Mouse (Mus musculus) gastrocnemius, adult 2 months (tissue): ENCODE data around the gene Glp2r. TPM values are rescaled to one million over a fixed set of nuclear protein-coding genes. Genes with fewer than 3 reads are reported as not detected.

ENCODE experiments used
- DNase-seq: peaks from one replicate; pipeline ENCODE4 v3.0.0; 2022
- H3K27ac ChIP-seq: fragments of 200-600 bp; 2 replicates; pipeline ENCODE4 v1.8.1; 2022; ENCODE audit warnings: mild to moderate bottlenecking
- H3K4me3 ChIP-seq: fragments of 200-600 bp; 2 replicates; pipeline ENCODE4 v1.8.1; 2022; ENCODE audit warnings: mild to moderate bottlenecking, moderate library complexity
- CTCF ChIP-seq: fragments of 200-600 bp; IDR thresholded peaks from 2 replicates; pipeline ENCODE4 v1.8.1; 2022; ENCODE audit warnings: antibody characterized with exemption, mild to moderate bottlenecking, moderate library complexity
- intact Hi-C: fragments of 180-260 bp; cut with DNase I; formaldehyde crosslinking; loops from one replicate; pipeline ENCODE4 v1.15.1; 2025
- total RNA-seq, 2 experiments: library from RNA; stranded (reverse); gene quantifications; 2 replicates each; pipeline ENCODE4 v1.2.3; 2021

Glp2r gene
- total RNA-seq, 2 experiments from 2014 or later, result 0.20 to 0.77 TPM

DNA sequence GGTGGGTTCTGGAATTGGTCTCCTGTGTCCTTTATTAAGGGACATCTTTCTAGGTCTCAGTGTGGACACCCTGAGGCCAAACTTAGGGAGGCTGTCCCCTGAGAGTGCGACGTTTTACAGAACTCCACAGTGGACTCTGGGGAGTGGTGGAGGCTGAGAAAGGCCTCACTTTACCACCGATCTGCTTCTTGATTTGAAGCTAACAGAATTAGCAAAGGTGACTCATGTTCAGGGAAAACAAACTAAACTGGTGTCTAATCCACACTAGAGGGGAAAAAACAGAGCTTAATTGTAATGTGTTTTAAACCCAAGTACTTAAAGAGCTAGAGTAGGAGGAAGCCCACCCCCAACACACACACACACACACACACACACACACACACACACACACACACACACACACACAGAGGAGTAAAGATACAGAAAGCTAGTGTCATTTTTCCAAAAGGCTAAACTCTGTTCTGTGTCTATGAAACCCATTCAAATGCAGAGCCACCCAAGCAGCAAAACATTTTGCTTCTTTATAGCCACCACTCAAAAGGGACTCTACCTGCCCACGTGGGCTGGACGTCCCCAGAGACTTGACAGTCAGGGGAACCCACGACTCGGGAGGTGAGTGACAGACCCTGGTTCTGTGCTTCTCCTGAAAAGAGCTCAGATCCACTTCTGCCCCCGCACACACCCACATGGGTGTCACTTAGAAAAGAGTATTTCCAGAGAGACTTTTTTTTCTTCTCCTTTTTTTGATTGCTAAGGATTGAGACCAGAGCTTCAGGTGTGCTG, 47.5 kb downstream of the Glp2r start:
- intact Hi-C loops, result no loop called here
- Histone ChIP-seq H3K27ac (no peak overlapping the region), H3K4me3 (no peak overlapping the region)
- TF ChIP-seq CTCF, result no peak
- no peak for DNase-seq

DNA sequence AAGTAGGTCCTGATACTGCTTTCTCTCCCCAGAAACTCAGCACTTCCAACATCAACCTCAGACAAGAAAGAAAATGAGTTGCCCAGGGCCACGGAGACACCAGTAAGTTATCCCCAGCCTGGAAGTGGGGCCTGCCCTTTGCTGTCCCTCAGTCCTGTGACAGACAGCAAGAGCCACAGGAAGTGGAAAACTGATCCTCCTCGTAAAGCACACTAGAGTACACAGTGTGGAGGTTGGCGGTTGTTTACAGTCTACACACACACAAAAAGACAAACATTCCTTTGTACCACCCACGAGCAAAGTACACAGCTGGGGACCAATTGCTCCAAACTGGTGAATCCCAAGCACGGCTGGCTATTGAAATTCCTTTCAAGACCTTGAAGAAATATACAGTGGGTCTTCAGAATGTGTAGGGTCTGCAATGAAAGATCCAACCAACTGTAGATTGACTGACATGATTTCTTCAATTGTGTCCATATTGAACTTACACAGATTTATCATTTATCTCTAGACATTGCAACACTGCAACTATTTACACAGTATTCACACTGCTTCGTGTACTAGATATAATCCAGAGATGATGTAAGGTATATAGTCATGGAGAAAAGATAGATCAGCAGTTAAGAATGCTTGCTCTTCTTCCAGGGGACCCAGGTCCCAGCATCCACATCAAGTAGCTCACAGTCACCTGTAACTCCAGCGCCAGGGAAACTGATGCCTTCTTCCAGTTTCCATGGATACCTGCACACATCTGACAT, 48.4 kb downstream of the Glp2r start:
- DNase-seq, result no peak
- Histone ChIP-seq H3K4me3 (no peak overlapping the region), H3K27ac (no peak overlapping the region)
- intact Hi-C loops, result no loop called here
- TF ChIP-seq CTCF, result no peak

DNA sequence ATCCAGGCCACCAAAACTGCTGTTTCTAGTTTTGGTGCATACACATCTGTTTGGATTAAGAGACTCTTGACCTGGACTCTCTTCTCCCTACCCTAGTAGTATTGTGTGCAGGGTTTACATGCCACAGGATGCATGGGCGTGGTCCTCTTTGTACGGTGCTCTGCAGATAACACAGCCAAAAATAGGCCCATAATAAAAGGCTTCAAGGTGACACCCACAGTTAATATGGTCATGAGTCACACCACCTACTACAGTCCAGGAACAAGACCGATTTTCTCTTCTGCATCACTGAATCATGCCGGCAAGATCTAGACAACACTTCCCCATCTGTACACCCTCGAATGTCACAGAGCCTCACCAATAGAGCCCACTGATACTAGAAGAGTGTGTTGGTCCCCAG, 49.5 kb downstream of the Glp2r start:
- no peak for DNase-seq
- intact Hi-C loops, result no loop called here
- no peak overlapping the region for H3K4me3 ChIP-seq
- no peak for TF ChIP-seq CTCF
- H3K27ac ChIP-seq, result no peak overlapping the region

DNA sequence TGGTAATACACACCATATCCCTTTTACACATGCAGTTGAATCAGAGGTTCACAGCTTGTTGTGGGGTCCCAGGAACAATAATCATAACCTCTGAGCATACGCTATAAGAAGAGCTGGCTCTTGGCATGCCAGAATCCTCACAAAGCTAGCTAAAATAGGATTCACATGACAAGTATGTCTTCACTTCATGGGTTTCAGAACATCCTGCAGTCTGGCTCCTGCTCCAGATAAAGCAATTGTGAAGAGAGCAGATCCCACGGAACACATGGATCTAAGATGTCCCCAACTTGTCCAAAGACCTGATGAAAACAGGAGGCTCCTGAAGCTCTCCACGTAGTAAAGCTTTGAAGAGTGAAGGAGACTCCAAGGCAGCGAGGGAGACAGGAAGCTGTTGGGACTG, 55.6 kb downstream of the Glp2r start:
- Histone ChIP-seq H3K4me3 (no peak overlapping the region), H3K27ac (no peak overlapping the region)
- no peak for TF ChIP-seq CTCF
- DNase-seq, result no peak
- intact Hi-C loops, result no loop called here

DNA sequence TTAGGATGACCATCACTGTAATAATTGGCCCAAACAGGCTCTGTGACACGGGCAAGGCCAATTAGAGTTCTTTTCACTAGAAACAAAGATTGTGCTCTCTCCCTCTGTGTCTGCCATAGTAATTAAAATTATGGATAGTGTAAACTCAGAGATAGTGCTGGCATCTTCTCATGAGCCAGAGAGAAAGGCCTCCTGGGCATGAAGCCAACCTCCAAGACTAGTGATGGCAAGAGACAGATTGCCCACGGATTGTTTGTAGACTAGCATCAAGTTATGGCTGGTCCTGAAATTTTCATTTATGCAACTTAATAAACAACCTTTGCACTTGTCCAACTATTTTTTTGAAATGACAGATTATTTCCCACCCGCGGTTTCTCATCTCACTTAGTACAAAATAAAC, 58.0 kb downstream of the Glp2r start:
- H3K27ac ChIP-seq, result no peak overlapping the region
- intact Hi-C loops, result no loop called here
- DNase-seq, result no peak
- no peak overlapping the region for H3K4me3 ChIP-seq
- no peak for TF ChIP-seq CTCF

DNA sequence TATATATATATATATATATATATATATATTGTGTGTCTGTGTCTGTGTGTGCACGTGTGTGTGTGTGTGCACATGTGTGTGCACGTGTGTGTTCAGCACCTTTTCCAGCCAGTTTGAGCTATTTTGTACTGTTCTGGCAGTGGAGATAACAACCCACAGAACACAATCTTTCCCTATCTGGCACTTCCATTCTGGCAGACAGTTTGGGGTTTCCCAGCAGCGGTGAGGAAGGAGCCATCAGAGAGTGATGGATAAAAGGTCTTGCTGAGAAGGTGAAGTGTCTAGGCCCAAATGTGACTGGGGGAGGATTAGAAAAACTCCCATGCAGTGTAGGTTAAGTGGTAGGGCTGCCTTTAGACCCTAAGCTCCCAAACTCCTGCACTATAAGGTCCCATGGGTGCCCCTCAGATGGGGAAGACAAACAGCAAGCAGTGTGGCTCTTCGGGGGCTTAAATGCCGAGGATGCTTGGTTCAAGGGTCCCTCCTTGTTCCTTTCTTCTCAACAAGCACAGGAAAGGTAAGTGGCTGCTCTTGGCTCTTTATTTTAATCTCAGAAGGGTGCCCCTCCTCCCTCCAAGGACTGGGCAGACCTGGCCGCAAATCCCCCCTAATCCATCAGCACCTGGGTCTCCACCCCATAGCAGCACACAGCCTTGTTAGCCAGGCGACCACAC, 76.1 kb downstream of the Glp2r start, which contains the start of gene Rcvrn:
Rcvrn (plus strand) TSS at position 624 of the 674 bp plus-strand sequence.
- no peak for DNase-seq
- intact Hi-C loops, result no loop called here

DNA sequence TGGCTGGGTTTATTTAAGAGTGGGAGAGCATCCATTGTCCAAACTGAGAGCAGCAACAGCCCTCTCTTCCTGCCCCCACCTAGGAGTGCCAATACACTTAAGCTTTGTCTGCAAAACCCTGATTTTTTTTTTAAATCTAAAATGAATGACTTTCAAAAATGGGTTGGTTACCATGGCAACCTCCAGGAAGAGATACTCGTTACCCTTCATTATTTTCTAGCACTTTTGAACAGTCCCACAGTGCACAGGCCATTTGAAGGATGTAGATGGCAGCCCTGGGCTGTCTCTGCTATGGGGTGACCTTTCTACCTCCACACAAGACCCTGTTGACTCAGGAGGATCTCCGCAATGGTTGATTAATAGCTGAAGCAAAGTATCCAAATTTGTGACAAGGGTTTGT, 84.8 kb downstream of the Glp2r start:
- intact Hi-C loops, result no loop called here
- no peak for DNase-seq
- H3K27ac ChIP-seq, result no peak overlapping the region
- no peak overlapping the region for H3K4me3 ChIP-seq
- TF ChIP-seq CTCF, result no peak

More for the DNA sequence above, 76.1 kb downstream of the Glp2r start, which contains the start of gene Rcvrn:
- no peak within 1 kb of the TSS for H3K27ac ChIP-seq
- H3K4me3 ChIP-seq, result no peak within 1 kb of the TSS
- no peak for TF ChIP-seq CTCF

DNA sequence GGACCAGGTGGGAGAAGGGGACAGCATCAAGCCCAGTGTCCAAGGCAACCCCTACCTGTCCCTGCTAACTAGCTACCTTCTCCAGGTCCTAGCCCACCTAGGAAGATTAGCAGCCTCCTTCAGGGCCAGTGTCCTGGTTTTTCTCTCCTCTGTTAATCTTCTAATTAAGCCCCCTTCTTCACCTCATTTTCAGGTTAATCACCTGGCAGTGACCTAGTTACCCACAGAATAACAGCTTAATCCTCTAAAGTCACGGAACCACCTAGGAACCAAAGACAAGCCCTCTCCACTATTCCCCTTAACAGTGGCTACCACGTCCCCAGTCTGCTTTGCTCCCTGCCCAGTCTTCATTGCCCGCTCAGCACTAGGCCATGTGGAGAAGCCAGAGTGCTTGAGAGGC, 89.1 kb downstream of the Glp2r start:
- intact Hi-C loops, result loop anchor here (5.0 kb wide), 1 partner anchor 310 kb away; no protein-coding TSS in a partner anchor
- Histone ChIP-seq H3K4me3 (no peak overlapping the region), H3K27ac (no peak overlapping the region)
- DNase-seq, result no peak
- no peak for TF ChIP-seq CTCF

DNA sequence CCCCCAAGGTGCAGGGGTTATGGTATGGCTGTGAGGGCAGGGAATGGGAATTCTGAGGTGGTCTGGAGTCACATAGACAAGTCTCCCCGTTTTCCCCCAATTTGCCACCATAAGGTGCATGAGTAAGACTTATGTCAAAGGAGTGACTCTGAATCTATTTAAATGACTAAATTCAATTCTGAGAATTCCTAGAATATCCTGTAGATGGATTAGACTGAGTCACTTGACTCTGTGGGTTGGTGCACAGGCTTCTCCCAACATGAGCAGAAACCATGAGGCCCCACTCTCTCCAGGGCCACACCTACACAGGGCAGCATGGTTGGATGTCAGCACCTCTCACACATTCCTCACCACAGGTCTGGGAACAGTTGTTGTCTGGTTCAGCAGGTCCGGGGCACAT, 91.0 kb downstream of the Glp2r start:
- DNase-seq, result no peak
- intact Hi-C loops, result loop anchor here (5.0 kb wide), 1 partner anchor 308 kb away; no protein-coding TSS in a partner anchor
- Histone ChIP-seq H3K27ac (no peak overlapping the region), H3K4me3 (no peak overlapping the region)
- TF ChIP-seq CTCF, result no peak

DNA sequence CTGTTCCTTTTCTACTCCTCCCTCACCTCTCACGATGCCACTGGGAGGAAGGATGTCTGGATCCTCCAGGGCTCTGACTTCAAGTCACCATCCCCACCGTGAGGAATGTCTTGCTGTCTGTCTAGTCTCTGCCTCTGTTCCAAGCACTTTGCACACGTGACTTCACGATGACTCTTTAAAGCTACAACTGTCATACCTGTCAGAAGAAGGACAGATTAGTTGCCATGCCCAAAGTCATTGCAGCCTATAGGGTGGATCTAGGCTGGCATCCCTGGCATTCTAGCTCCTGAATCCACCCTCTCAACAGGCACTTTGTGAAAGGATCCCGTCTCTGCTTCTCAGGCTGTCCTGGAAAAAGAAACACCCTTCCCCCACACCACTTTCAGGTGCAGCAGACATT, 91.7 kb downstream of the Glp2r start:
- no peak for DNase-seq
- intact Hi-C loops, result no loop called here
- no peak for TF ChIP-seq CTCF
- Histone ChIP-seq H3K27ac (no peak overlapping the region), H3K4me3 (no peak overlapping the region)

DNA sequence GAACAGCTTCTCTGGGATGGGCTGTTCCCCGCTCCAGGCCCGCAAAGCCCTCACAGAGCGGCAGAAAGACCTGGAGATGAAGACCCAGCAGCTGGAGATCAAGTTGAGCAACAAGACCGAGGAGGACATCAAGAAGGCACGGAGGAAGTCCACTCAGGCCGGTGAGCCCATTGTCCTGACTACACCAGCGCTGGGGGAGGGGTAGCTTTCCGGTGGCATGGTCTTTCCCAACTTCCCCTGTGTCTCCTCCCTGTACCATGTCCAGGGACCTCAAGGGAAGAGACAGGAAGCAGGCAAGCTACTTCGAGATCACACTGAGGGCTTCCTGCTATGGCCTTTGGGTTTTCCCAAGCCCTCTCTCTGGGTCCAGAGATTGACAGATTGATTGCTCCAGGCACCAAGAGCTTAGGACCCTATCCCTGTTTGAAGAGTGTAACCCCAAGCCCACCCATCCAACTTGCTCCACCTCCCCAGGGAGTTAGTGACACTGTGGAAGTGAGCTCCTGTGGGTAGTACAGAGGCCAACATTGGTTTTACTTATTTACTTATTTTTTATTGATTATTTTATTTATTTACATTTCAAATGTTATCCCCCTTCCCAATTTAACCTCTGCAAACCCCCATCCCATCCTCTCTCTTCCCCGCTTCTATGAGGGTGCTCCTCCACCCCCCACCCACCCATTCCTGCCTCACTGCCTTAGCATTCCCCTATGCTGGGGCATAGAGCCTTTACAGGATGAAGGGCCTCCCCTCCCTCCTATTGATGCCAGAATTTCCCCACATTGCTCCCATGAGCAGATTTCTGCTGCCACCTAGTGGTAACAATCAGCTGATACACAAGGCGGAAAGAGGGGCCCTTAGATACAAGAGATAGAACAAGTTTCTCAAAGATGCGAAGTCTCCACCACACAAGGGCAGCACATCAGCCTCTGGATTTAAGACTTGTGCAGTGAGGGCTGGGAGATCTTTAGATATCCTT, 95.1 kb downstream of the Glp2r start:
- DNase-seq, result peak; percentile 47
- H3K4me3 ChIP-seq, result no peak overlapping the region
- peak; percentile 82 for TF ChIP-seq CTCF
- no peak overlapping the region for H3K27ac ChIP-seq
- intact Hi-C loops, result loop anchor here (2.0 kb wide), 1 partner anchor 19 kb away; no protein-coding TSS in a partner anchor

DNA sequence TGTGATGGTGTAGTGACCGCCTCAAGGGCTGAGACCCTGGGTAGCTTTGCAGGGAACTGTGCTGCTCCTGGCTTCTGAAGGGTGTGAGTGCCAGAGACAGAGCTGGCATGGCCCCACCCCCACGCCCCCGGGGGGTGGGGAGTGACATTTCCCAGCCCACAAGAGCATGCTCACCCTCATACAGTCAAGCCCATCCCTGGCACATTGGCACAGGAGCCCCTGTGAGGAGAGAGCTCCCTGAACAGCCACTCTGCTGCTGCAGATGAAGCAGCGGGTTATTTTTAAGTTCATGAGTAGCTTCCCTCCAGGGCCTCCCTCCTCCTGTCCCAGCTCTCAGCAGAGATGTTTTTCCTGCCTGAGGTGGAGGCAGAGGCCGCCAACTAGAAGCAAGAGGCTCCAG, 98.8 kb downstream of the Glp2r start:
- TF ChIP-seq CTCF, result no peak
- H3K27ac ChIP-seq, result no peak overlapping the region
- DNase-seq, result no peak
- H3K4me3 ChIP-seq, result no peak overlapping the region
- intact Hi-C loops, result no loop called here
